Mouse (Mus musculus) spleen, adult 2 months (tissue): Measurements from ENCODE around the gene Hhatl.

ENCODE experiments used
- CTCF ChIP-seq: fragments of 200-500 bp; IDR thresholded peaks from 2 replicates; pipeline ENCODE4 v1.5.1; 2011; ENCODE audit warnings: mild to moderate bottlenecking, inconsistent platforms; ENCODE audit not compliant: insufficient read depth, insufficient read length, insufficient replicate concordance; ENCODE audit errors: extremely low read depth
- POLR2A ChIP-seq: fragments of 200-500 bp; IDR thresholded peaks from 2 replicates; pipeline ENCODE4 v1.6.1; 2011; ENCODE audit warnings: low read depth, low read length, inconsistent platforms

GRCm38 (mm10) chr9:121757432-121757831, 34.9 kb downstream of the Hhatl start:
- TF ChIP-seq POLR2A: no peak
- TF ChIP-seq CTCF: no peak
